Mouse (Mus musculus): ENCODE measurements around the gene B4galt1.

- TF ChIP-seq CTCF (IDR thresholded peaks at IDR 0.05; ENCODE audit: borderline replicate concordance, insufficient read depth, low read depth, low read length) = no peak
- TF ChIP-seq POLR2A (IDR thresholded peaks at IDR 0.05; ENCODE audit: borderline replicate concordance, insufficient read depth, low read length) = no peak
Measured at GRCm38 (mm10) chr4:40810481-40810880, 43.3 kb downstream of the B4galt1 start.
